Mouse (Mus musculus) heart, adult 2 months (tissue): ENCODE measurements around the gene Ethe1.

ENCODE experiments used
- CTCF ChIP-seq: fragments of 200-600 bp; IDR thresholded peaks from 2 replicates; pipeline ENCODE4 v1.8.1; 2022; ENCODE audit warnings: antibody characterized with exemption, mild to moderate bottlenecking, moderate library complexity
- EP300 ChIP-seq: fragments of 200-500 bp; IDR thresholded peaks from 2 replicates; pipeline ENCODE4 v1.6.1; 2011; ENCODE audit warnings: low read depth, low read length, control low read depth; ENCODE audit not compliant: insufficient read depth
- POLR2A ChIP-seq: fragments of 200-500 bp; IDR thresholded peaks from 2 replicates; pipeline ENCODE4 v1.6.1; 2011; ENCODE audit warnings: mild to moderate bottlenecking, low read depth, low read length, control low read depth; ENCODE audit not compliant: insufficient read depth

DNA sequence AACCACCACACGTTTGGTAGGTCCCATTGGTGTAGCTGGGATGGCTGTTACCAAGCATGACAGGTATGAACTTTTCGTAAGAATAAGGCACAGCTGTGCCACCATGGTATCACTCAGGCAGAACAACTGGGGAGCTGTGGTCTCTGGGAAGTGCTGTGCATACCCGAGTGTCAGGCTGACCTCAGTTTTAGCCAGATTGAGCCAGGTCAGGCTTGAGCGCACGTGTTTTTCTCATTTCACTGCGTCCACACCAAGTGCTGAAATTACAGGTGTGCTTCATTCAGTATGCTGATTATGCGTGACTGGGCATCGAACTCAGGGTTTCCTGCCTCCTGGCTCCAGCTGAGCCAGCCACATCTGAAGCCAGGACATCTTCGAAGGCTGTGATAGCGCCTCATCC lies 31.6 kb upstream of the Ethe1 start:
- no peak for TF ChIP-seq CTCF
- TF ChIP-seq POLR2A: no peak
- TF ChIP-seq EP300: no peak
